Mouse (Mus musculus): ENCODE measurements around the gene Chid1.

The Chid1 gene

DNA sequence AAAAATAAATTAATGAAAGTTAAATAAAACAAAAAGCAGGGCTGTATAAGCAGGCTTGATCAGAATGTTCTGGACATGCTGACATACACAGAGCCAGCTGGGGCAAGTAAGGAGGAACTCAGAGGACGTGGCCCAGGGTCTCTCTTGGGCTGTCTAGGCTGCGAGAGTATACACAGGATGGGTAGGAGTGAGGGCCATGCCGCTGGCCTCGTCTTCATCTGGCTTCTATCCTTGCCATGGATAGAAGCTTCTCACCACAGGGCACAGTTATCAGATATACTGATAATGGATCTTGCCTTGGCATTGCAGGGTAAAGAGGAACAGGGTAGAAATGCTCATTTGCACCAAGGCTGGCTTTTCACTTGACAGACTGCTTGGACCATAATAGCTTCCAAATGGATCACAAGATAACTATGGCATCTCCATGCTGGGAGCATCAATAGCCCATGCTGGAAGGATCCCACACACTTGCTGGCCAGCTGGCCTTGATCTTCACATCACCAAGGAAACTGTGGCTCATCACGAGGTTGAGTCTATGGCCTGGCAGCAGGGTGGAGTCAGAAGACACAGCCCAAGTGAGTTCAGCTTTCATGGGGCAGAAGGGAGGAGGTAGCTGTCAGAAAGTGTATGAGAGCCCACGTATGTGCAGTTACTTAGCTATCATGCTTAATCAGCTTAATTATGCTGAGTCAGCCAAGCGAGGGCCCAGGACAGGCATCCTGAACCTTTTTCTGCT is 37.7 kb downstream of the Chid1 start:
- DNase-seq (ENCODE audit: low spot score): no peak

DNA sequence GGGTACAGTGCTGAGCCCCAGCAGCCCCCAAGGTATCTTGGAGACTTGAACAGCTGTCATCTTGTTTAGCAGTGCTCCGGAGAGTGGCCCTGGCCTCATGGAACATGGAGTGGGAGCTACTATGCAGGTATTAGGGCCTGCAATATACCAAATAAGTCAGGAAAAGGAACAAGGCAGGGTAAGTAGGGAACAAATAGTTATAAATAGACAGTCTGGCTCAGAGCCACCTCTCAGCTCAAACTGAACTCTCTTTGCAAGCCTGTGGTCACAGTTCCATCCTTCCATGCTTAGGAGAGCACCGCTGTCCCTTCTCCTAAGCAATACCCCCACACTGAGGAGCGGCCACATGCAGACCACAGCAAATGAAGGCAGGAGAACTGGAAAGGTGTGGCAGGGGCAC is 42.1 kb downstream of the Chid1 start:
- DNase-seq (ENCODE audit: low spot score): no peak

DNA sequence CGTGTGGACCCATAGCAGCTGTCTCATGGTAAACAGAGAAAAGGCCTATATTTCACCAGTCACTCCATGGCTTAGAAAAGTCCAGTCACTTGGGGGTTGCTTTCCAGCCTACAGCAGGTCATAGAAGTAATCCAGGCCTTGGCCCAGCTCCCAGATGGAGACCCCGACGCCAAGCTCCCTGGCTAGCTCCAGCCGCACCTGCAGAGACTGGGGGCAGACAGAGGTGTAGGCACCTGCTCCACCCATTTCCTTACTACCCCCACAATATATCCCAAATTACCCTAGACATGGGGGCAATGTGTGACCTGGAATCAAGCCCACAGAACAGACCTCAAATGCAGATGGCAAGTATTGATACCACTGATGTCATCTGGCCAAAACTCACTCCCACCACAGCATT is 43.7 kb downstream of the Chid1 start:
- DNase-seq (ENCODE audit: low spot score): no peak

GRCm38 (mm10) chr7:141495379-141495778 is 44.3 kb downstream of the Chid1 start:
- no peak for DNase-seq (ENCODE audit: low spot score)

DNA sequence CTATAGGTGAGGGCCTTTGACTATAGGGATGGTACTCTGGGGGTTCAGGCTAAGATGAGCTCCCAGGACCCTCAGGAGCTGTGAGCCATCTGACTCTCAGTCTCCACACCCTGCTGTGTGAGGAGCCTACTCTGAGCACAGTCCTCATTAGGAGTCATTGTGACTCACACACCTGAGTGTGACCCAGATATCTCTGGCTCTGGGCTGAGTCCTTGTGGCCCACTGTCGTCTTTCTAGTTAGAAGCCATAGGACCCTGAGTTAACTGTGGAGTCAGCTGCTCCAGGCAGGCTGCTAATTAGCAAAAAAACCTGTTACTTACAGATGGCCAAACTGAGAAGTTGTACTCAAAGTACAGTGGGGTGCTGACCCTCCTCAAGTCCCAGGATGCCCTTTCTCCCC is 45.9 kb downstream of the Chid1 start:
- no peak for DNase-seq (ENCODE audit: low spot score)

GRCm38 (mm10) chr7:141492738-141493137 is 46.9 kb downstream of the Chid1 start:
- DNase-seq (ENCODE audit: low spot score): no peak

DNA sequence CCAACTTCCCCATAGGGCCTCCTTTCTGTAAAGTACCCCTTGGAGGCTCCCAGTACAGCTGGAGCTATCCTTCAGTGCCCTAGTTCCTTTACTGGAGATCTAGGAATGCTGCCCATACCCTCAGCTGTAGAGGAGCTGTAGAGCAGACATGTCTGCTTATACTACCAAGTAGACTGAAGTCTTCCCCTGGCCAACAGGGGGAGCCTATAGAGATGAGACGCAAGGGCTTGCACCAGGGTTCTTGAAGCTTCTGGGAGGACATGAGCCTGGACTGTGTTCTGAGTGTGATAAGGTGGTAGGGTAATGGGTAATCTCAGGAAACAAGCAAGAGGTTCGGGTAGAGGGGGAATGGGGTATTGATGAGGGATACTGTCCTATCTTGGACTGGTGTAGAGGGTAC is 48.5 kb downstream of the Chid1 start:
- no peak for DNase-seq (ENCODE audit: low spot score)

- no peak for DNase-seq (ENCODE audit: low spot score)
Measured at GRCm38 (mm10) chr7:141487141-141487540, 52.5 kb downstream of the Chid1 start.

- DNase-seq (ENCODE audit: low spot score): no peak
Measured at GRCm38 (mm10) chr7:141486239-141486638, 53.4 kb downstream of the Chid1 start.

GRCm38 (mm10) chr7:141485606-141486005 is 54.1 kb downstream of the Chid1 start:
- no peak for DNase-seq (ENCODE audit: low spot score)

GRCm38 (mm10) chr7:141485186-141485585 is 54.5 kb downstream of the Chid1 start:
- no peak for DNase-seq (ENCODE audit: low spot score)

- DNase-seq (ENCODE audit: low spot score): no peak
Measured at GRCm38 (mm10) chr7:141484186-141485120, 55.2 kb downstream of the Chid1 start.

- DNase-seq (ENCODE audit: low spot score): no peak
Measured at GRCm38 (mm10) chr7:141483114-141483653, 56.5 kb downstream of the Chid1 start.

GRCm38 (mm10) chr7:141482531-141483024 is 57.1 kb downstream of the Chid1 start:
- no peak for DNase-seq (ENCODE audit: low spot score)

GRCm38 (mm10) chr7:141481498-141482401 is 57.9 kb downstream of the Chid1 start:
- DNase-seq (ENCODE audit: low spot score): no peak

GRCm38 (mm10) chr7:141480842-141481497 is 58.7 kb downstream of the Chid1 start:
- no peak for DNase-seq (ENCODE audit: low spot score)

DNA sequence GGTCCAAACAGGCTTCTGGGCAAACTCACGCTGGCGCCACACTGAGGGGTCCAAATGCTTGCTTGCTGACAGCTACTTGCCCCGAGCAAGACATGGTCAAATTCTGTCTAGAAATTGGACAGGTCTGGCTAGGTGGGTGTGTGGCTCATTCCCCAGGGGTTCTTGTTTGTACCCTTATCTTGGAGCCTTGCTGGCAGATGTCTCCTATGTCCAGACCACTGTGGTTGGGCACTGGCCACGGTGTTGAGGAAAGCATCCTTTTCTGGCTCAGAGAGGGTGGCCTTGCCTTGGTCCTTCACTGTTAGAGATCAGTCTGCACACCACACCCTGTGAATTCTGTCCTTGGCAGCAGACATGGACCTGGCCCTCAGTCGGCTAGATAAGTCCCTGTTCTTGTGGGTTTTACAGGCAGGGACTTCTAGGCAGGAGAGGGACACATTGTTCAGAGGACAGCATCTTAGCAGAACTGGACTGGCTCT is 61.3 kb downstream of the Chid1 start:
- DNase-seq (ENCODE audit: low spot score): no peak

DNA sequence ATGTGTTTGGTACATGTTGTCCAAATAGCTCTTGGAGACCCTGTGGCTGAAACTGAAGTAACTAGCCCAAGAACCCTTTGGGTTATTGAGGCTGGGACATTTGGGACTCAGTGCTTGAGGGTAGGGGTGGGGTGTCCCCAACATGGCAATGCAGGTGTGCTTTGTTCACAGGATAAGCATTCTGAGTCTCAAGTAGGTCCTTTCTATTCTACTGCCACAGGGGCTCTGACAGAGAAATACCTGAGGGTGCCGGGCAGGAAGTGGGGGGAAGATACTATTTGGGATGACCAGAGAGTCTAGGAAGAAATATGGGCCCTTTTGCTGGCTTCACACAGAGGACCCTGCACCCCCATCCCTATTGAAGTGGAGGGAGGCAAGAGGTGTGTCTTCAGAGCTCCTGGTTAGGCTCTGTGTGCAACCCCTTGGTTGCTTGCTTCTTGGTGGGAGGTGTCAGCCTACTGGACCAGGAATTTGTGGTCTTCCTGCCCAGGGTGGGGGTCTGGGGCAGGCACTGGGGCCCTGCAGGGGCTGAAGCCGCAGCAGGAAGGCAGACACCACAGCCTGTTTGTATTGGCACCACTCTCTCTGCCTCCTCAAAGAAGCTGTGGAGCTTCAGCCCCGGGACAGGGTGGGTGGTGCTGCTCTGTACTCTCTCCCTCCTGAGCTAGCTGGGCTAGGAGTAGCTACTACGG is 61.9 kb downstream of the Chid1 start:
- no peak for DNase-seq (ENCODE audit: low spot score)

DNA sequence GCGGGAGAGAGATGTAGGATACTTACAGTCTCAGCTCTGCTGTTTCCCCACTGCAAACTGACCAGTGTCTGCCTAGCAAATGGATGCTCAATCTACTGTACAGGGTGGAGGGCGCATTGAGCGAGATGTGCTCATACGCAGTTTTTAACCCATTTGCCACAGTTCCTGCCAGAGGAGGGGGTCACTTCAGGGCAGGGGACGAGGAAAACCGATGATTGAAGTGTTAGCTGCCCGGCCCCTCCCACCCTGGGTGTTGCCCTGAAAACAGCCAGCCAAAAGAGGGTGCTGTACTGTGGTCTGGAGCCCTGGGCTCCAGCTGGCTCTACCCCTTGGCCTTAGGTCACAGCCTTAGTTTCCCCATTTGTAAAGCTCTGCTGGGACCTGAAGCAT is 62.7 kb downstream of the Chid1 start:
- no peak for DNase-seq (ENCODE audit: low spot score)

GRCm38 (mm10) chr7:141476226-141476980 is 63.3 kb downstream of the Chid1 start:
- peak; percentile 69 for DNase-seq (ENCODE audit: low spot score)
